Mouse (Mus musculus) ES-Bruce4 (cell line): ENCODE measurements around the gene St6galnac3.

ENCODE experiments used
- CTCF ChIP-seq: IDR thresholded peaks from one replicate; pipeline ENCODE4 v1.8.1; 2011; ENCODE audit warnings: low read depth, low read length
- EP300 ChIP-seq: IDR thresholded peaks from 2 replicates; pipeline ENCODE4 v1.6.1; 2011; ENCODE audit warnings: low read depth, low read length; ENCODE audit not compliant: insufficient read depth
- POLR2A ChIP-seq: IDR thresholded peaks from one replicate; pipeline ENCODE4 v1.8.1; 2011; ENCODE audit warnings: low read length; ENCODE audit not compliant: insufficient read depth

DNA sequence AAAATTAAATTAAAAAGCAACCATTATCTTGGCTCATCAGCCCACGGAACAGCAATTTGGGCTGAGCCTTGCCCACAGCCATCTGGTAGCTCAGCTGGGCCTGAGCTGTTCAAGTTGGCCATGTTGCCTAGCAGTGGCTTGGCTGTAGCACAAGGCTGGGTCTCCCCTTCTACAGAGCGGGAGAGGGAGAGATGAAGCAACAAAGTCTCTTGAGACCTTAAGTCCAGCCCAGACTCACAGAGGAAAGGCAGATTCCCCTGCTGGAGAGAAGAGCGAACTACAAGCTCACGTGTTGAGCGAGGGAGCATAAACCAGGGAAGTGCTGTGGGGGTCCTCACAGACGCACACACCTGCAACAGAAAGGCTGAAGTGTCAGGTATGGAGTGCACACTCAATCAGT is 126.3 kb downstream of the St6galnac3 start:
- TF ChIP-seq POLR2A, result no peak
- no peak for TF ChIP-seq CTCF
- TF ChIP-seq EP300, result no peak
